Mouse (Mus musculus) kidney, embryonic 14.5 days (tissue): ENCODE results near the gene Luzp2. TPM values are rescaled to one million over a fixed set of nuclear protein-coding genes. Genes with fewer than 3 reads are reported as not detected.

Experiments
- ATAC-seq: fragments of 200-750 bp; cut with Nextera tagmentation; 2 replicates; pipeline ENCODE4 v1.8.0; 2017; ENCODE audit warnings: moderate number of reproducible peaks, mild to moderate bottlenecking, moderate TSS enrichment, moderate library complexity; ENCODE audit not compliant: low FRiP score, low TSS enrichment
- H3K27ac ChIP-seq: fragments of 300-500 bp; sonication (generic); 2 replicates; pipeline ENCODE4 v1.5.1; 2014; ENCODE audit warnings: low read depth, mild to moderate bottlenecking, low read length, moderate library complexity, mixed read lengths
- H3K27me3 ChIP-seq: fragments of 300-500 bp; sonication (generic); 2 replicates; pipeline ENCODE4 v1.6.1; 2014; ENCODE audit warnings: mild to moderate bottlenecking, low read length; ENCODE audit not compliant: control insufficient read depth, insufficient read depth
- H3K36me3 ChIP-seq: fragments of 300-500 bp; sonication (generic); 2 replicates; pipeline ENCODE4 v1.6.1; 2014; ENCODE audit warnings: low read length, mixed read lengths; ENCODE audit not compliant: control insufficient read depth, insufficient read depth
- H3K4me1 ChIP-seq: fragments of 300-500 bp; sonication (generic); 2 replicates; pipeline ENCODE4 v1.6.1; 2014; ENCODE audit warnings: low read length, mixed read lengths; ENCODE audit not compliant: control insufficient read depth, insufficient read depth
- H3K4me2 ChIP-seq: fragments of 300-500 bp; sonication (generic); replicated peaks from 2 replicates; pipeline ENCODE4 v1.6.1; 2014; ENCODE audit warnings: low read depth, mild to moderate bottlenecking, low read length
- H3K4me3 ChIP-seq: fragments of 300-500 bp; sonication (generic); 2 replicates; pipeline ENCODE4 v1.5.1; 2014; ENCODE audit warnings: mild to moderate bottlenecking, low read length
- H3K9ac ChIP-seq: fragments of 300-500 bp; sonication (generic); 2 replicates; pipeline ENCODE4 v1.6.1; 2014; ENCODE audit warnings: low read depth, mild to moderate bottlenecking, low read length, moderate library complexity
- H3K9me3 ChIP-seq: fragments of 300-500 bp; sonication (generic); 2 replicates; pipeline ENCODE4 v1.6.1; 2016; ENCODE audit warnings: low read length; ENCODE audit not compliant: control insufficient read depth
- whole genome bisulfite sequencing: fragments of 180-500 bp; shearing (Covaris S2); extraction: QIAGEN DNeasy Blood & Tissue Kit; methylation state at CpG from one replicate; pipeline ENCODE4 v1.1.7; 2014; 5-methylcytosine and 5-hydroxymethylcytosine counted together
- polyA plus RNA-seq: library from polyadenylated mRNA; unstranded; fragments of >200 nt; fragmentation: Nextera tagmentation; extraction: Ambion mirVana; gene quantifications from 2 replicates; pipeline ENCODE4 v1.2.1, GENCODE M21; 2014

Gene Luzp2
- polyA plus RNA-seq, 1 experiment from 2014 or later, result 2.8 TPM

DNA sequence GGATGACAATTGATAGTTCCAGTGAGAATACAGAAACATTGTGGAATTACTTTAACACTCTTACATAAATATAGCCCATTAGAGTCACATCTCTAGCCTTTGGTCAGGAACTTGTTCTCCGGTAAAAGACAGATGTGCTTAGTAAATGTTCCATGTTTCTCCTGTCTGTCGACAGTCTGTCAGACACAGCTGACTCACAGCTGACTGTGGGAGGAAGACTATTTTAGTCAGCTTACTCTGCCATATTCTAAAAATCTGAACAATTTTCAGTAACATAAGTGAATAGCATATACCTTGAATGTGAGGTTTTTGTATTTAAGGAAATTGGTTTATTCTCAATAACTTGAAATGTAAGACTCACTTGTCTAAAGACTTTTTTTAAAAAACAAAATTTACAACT lies 363.5 kb downstream of the Luzp2 start:
- Histone ChIP-seq H3K9me3 (no peaks in the 10 kb centered on the region), H3K4me3 (no peak overlapping the region), H3K4me1 (no peaks in the 10 kb centered on the region), H3K27ac (no peak overlapping the region), H3K36me3 (no peaks in the 10 kb centered on the region), H3K9ac (no peak overlapping the region), H3K27me3 (no peaks in the 10 kb centered on the region), H3K4me2 (no peak overlapping the region)
- no peak for ATAC-seq
- whole genome bisulfite sequencing, result 72% methylated on average over 2 of the region's 2 CpGs

DNA sequence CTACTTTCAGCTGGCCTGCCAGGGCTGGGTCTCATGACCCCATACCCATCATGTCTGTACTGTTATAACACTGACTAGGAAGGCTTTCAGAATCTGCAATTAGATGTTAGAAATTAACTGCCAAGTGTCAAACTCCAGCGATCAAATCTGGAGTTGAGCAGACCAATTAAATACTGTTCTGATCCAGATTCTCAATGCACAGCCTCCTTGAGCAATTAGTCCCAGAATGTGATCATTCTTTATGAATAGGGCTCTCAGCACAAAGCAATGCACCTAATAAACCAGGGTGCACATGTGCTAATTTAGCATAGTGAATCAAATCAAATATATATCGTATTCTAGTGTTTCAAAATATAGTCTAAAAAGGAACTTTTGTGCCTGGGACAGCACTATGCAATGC lies 387.7 kb downstream of the Luzp2 start:
- H3K9me3 ChIP-seq, result no peaks in the 10 kb centered on the region
- no peaks in the 10 kb centered on the region for H3K4me1 ChIP-seq
- ATAC-seq, result no peak
- 83% methylated on average over 2 of the region's 2 CpGs for WGBS
- H3K27ac ChIP-seq, result no peak overlapping the region
- H3K9ac ChIP-seq, result no peak overlapping the region
- no peak overlapping the region for H3K4me2 ChIP-seq
- H3K27me3 ChIP-seq, result no peaks in the 10 kb centered on the region
- H3K4me3 ChIP-seq, result no peak overlapping the region
- H3K36me3 ChIP-seq, result no peaks in the 10 kb centered on the region

DNA sequence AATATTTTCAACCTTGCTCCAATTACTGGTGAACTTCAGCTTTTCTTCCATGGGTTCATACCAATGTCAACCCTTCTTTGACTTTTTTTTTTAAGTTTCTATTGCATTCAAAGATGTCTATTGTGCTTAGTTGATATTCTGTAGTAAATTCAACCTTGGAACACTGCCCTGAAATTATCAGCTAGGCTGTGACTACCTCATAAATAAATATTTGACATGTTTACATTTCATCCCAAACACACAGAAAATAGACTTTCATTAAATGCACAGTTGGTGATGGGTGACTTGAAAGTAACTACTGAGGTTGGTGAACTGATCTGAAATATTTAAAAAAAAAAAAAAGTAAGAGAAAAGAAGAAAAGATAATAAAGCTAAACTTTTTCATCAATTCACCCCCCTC lies 394.1 kb downstream of the Luzp2 start:
- no peak overlapping the region for H3K4me3 ChIP-seq
- no peaks in the 10 kb centered on the region for H3K36me3 ChIP-seq
- H3K9me3 ChIP-seq, result no peaks in the 10 kb centered on the region
- no peak overlapping the region for H3K9ac ChIP-seq
- H3K4me2 ChIP-seq, result no peak overlapping the region
- ATAC-seq, result no peak
- H3K4me1 ChIP-seq, result no peaks in the 10 kb centered on the region
- no peak overlapping the region for H3K27ac ChIP-seq
- no peaks in the 10 kb centered on the region for H3K27me3 ChIP-seq
